Mouse (Mus musculus) MEL (cell line): ENCODE measurements around the gene Akt3. TPM values are rescaled to one million over a fixed set of nuclear protein-coding genes. Genes with fewer than 3 reads are reported as not detected.

Experiments
- DNase-seq: peaks from one replicate; pipeline ENCODE4 v3.0.0; 2011; ENCODE audit warnings: low read depth, low spot score
- H3K27ac ChIP-seq: 2 replicates; pipeline ENCODE4 v1.5.1; 2012; ENCODE audit warnings: low read depth, mild to moderate bottlenecking, control low read depth, low read length, moderate library complexity; ENCODE audit not compliant: control insufficient read depth
- H3K27me3 ChIP-seq, 2 experiments: fragments of 150-350 bp in 1 of 2; sonication (generic) in 1 of 2; 2 replicates each; pipeline ENCODE4 v1.6.1; 2012; ENCODE audit warnings: low read length in 2 of 2, mild to moderate bottlenecking in 2 of 2, improper control_type of control experiment in 1 of 2, moderate library complexity in 1 of 2; ENCODE audit not compliant: insufficient read depth in 2 of 2, control insufficient read depth in 1 of 2
- H3K36me3 ChIP-seq, 2 experiments: 2 replicates each; pipeline ENCODE4 v1.6.1; 2012 to 2014; ENCODE audit warnings: low read length in 2 of 2, improper control_type of control experiment in 1 of 2, inconsistent platforms in 1 of 2, mild to moderate bottlenecking in 1 of 2; ENCODE audit not compliant: insufficient read depth in 2 of 2, control insufficient read depth in 1 of 2
- H3K4me1 ChIP-seq, 2 experiments: fragments of 150-350 bp in 1 of 2; sonication (generic) in 1 of 2; 2 replicates each; pipeline ENCODE4 v1.6.1; 2012; ENCODE audit warnings: low read length in 2 of 2, improper control_type of control experiment in 1 of 2, mild to moderate bottlenecking in 1 of 2; ENCODE audit not compliant: insufficient read depth in 2 of 2, control insufficient read depth in 1 of 2
- H3K4me3 ChIP-seq, 2 experiments: fragments of 150-350 bp in 1 of 2; sonication (generic) in 1 of 2; 2 replicates each; pipeline ENCODE4 v1.5.1; 2012; ENCODE audit warnings: low read depth in 2 of 2, low read length in 2 of 2, mild to moderate bottlenecking in 2 of 2, moderate library complexity in 2 of 2, control low read depth in 1 of 2, improper control_type of control experiment in 1 of 2; ENCODE audit not compliant: control insufficient read depth in 1 of 2, insufficient read depth in 1 of 2
- H3K79me2 ChIP-seq: 2 replicates; pipeline ENCODE4 v1.6.1; 2012; ENCODE audit warnings: mild to moderate bottlenecking, low read length, moderate library complexity; ENCODE audit not compliant: control insufficient read depth, poor library complexity, insufficient read depth
- H3K9ac ChIP-seq: 2 replicates; pipeline ENCODE4 v1.6.1; 2012; ENCODE audit warnings: low read depth, mild to moderate bottlenecking, control low read depth, low read length, moderate library complexity; ENCODE audit not compliant: control insufficient read depth, poor library complexity, severe bottlenecking
- H3K9me3 ChIP-seq: fragments of 150-350 bp; sonication (generic); replicated peaks from 2 replicates; pipeline ENCODE4 v1.6.1; 2012; ENCODE audit warnings: mild to moderate bottlenecking, low read length, improper control_type of control experiment, moderate library complexity; ENCODE audit not compliant: insufficient read depth
- CHD1 ChIP-seq: IDR thresholded peaks from 2 replicates; pipeline ENCODE4 v1.6.1; 2012; ENCODE audit warnings: low read depth, mild to moderate bottlenecking, inconsistent platforms, low read length, improper control_type of control experiment
- CHD2 ChIP-seq: IDR thresholded peaks from 2 replicates; pipeline ENCODE4 v1.6.1; 2011; ENCODE audit warnings: low read length, improper control_type of control experiment
- ELF1 ChIP-seq: IDR thresholded peaks from 2 replicates; pipeline ENCODE4 v1.6.1; 2014; ENCODE audit warnings: low read depth, mild to moderate bottlenecking, inconsistent platforms, low read length, improper control_type of control experiment, moderate library complexity
- EP300 ChIP-seq, 2 experiments: IDR thresholded peaks; 2 replicates each; pipeline ENCODE4 v1.6.1; 2011; ENCODE audit warnings: improper control_type of control experiment in 2 of 2, low read length in 2 of 2, low read depth in 1 of 2, mild to moderate bottlenecking in 1 of 2
- GATA1 ChIP-seq: IDR thresholded peaks from 2 replicates; pipeline ENCODE4 v1.6.1; 2011; ENCODE audit warnings: low read depth, low read length, improper control_type of control experiment
- HCFC1 ChIP-seq: IDR thresholded peaks from 2 replicates; pipeline ENCODE4 v1.6.1; 2012; ENCODE audit warnings: low read depth, mild to moderate bottlenecking, inconsistent platforms, low read length, improper control_type of control experiment, moderate library complexity
- KAT2A ChIP-seq: conservative IDR thresholded peaks from 2 replicates; pipeline ENCODE4 v1.6.1; 2012; ENCODE audit warnings: low read depth, low read length, improper control_type of control experiment, inconsistent platforms
- MAX ChIP-seq: IDR thresholded peaks from 2 replicates; pipeline ENCODE4 v1.6.1; 2011; ENCODE audit warnings: low read length, improper control_type of control experiment
- MEF2A ChIP-seq: IDR thresholded peaks from 2 replicates; pipeline ENCODE4 v1.6.1; 2014; ENCODE audit warnings: low read depth, mild to moderate bottlenecking, inconsistent platforms, low read length, improper control_type of control experiment; ENCODE audit not compliant: poor library complexity, insufficient replicate concordance, severe bottlenecking; ENCODE audit errors: extremely low read depth
- MXI1 ChIP-seq: IDR thresholded peaks from 2 replicates; pipeline ENCODE4 v1.6.1; 2011; ENCODE audit warnings: mild to moderate bottlenecking, low read depth, low read length, improper control_type of control experiment
- MYC ChIP-seq: IDR thresholded peaks from 2 replicates; pipeline ENCODE4 v1.6.1; 2011; ENCODE audit warnings: low read depth, mild to moderate bottlenecking, low read length, improper control_type of control experiment, moderate library complexity
- POLR2A ChIP-seq, 2 experiments: IDR thresholded peaks; 2 replicates each; pipeline ENCODE4 v1.6.1; 2011 to 2012; ENCODE audit warnings: low read length in 2 of 2, mild to moderate bottlenecking in 2 of 2, control low read depth in 1 of 2, improper control_type of control experiment in 1 of 2, low read depth in 1 of 2, moderate library complexity in 1 of 2; ENCODE audit not compliant: control insufficient read depth in 1 of 2, insufficient read depth in 1 of 2, poor library complexity in 1 of 2
- TAL1 ChIP-seq: IDR thresholded peaks from 2 replicates; pipeline ENCODE4 v1.6.1; 2012; ENCODE audit warnings: mild to moderate bottlenecking, inconsistent platforms, low read length, moderate library complexity, mixed read lengths
- TBP ChIP-seq: IDR thresholded peaks from 2 replicates; pipeline ENCODE4 v1.8.0; 2011; ENCODE audit warnings: low read depth, low read length, improper control_type of control experiment
- TCF12 ChIP-seq: IDR thresholded peaks from 2 replicates; pipeline ENCODE4 v1.6.1; 2014; ENCODE audit warnings: low read depth, mild to moderate bottlenecking, inconsistent platforms, low read length, improper control_type of control experiment, moderate library complexity
- USF2 ChIP-seq, 2 experiments: IDR thresholded peaks; 2 replicates each; pipeline ENCODE4 v1.6.1; 2011 to 2012; ENCODE audit warnings: improper control_type of control experiment in 2 of 2, low read length in 2 of 2, borderline replicate concordance in 1 of 2, inconsistent platforms in 1 of 2, low read depth in 1 of 2, mild to moderate bottlenecking in 1 of 2; ENCODE audit not compliant: insufficient read depth in 1 of 2
- ZKSCAN1 ChIP-seq: IDR thresholded peaks from 2 replicates; pipeline ENCODE4 v1.6.1; 2012; ENCODE audit warnings: low read depth, mild to moderate bottlenecking, inconsistent platforms, low read length, improper control_type of control experiment, moderate library complexity
- ZNF384 ChIP-seq: IDR thresholded peaks from 2 replicates; pipeline ENCODE4 v1.6.1; 2012; ENCODE audit warnings: low read depth, mild to moderate bottlenecking, inconsistent platforms, low read length, improper control_type of control experiment
- polyA plus RNA-seq, 2 experiments: library from polyadenylated mRNA; stranded (reverse) in 1 of 2; unstranded in 1 of 2; fragments of >175 nt in 1 of 2; fragments of >200 nt in 1 of 2; gene quantifications; 2 replicates each; pipeline versions ENCODE4 v1.2.1 to v1.2.4; 2012; ENCODE audit warnings: low replicate concordance in 2 of 2, low read depth in 1 of 2; ENCODE audit not compliant: insufficient read length in 2 of 2, insufficient read depth in 1 of 2, missing spikeins in 1 of 2
- total RNA-seq: library from RNA; depleted of rRNA; stranded (reverse); fragments of 300-350 nt; gene quantifications from 2 replicates; pipeline ENCODE4 v1.2.3, GENCODE M21; 2012

Akt3 gene
- total and polyA plus RNA-seq, 3 experiments, result 3.5 to 6.2 TPM; not detected in 1

DNA sequence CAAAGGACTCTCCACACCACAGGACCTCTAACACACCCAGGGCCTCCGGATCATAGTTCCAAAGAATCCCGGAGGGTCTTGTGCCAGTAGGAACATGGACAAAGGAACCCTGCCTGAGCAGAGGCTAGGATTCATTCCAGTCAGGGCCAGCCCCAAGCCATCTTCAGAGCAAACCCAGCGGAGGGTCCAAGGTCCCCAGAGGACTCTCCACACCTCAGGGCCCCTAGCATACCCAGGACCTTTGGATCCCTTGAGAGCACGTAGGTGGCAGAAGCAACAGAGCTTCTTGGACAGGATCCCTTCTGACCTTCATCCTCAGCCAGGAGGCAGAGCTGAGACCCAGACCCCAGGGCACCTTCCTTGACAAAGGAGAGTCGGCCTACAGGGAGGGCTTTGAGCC is 167.5 kb downstream of the Akt3 start:
- H3K4me3 ChIP-seq, result no peak overlapping the region
- no peak overlapping the region for H3K27ac ChIP-seq
- no peak for DNase-seq
- no peaks in the 10 kb centered on the region for H3K79me2 ChIP-seq
- H3K27me3 ChIP-seq, result no peaks in the 10 kb centered on the region
- peaks cover 0 to 2% of the 10 kb centered on the region in 2 experiments; a peak in 2 of 4 replicates for H3K4me1 ChIP-seq
- H3K9me3 ChIP-seq, result no peaks in the 10 kb centered on the region
- no peak for TF ChIP-seq MYC
- no peak for TF ChIP-seq EP300 (IDR thresholded peaks at IDR 0.05; ENCODE audit: low read depth in 1 of 2, low read length in 2 of 2)
- no peak for TF ChIP-seq USF2 (IDR thresholded peaks at IDR 0.05; ENCODE audit: borderline replicate concordance in 1 of 2, insufficient read depth in 1 of 2, low read depth in 1 of 2, low read length in 2 of 2)
- no peak for TF ChIP-seq CHD1
- TF ChIP-seq CHD2, result no peak
- TF ChIP-seq MXI1, result no peak
- no peaks in the 10 kb centered on the region; a peak in 1 of 4 replicates for H3K36me3 ChIP-seq
- no peak overlapping the region for H3K9ac ChIP-seq

DNA sequence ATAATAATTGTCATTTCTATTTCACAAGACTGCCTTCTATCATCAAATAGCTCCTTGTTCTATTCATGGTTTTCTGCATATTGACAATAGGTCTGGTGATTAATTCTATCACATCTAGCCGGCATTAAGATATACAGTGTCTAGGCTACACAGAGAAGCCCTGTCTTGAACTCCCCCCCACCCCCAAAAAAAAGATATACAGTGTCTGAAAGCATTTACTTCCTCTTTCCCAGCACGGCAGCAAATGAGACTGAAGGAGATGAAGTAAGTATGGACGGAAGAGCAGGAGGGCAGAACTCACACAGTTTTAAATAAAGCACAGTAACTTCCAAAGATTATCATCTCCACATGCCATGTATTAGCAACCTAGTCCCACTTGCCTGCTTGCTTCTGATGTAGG is 168.5 kb downstream of the Akt3 start:
- TF ChIP-seq ELF1 (no peak), GATA1 (peak; percentile 28; the same call in 1 of the 2 replicates), POLR2A (IDR thresholded peaks at IDR 0.05; ENCODE audit: control insufficient read depth in 1 of 2, insufficient read depth in 1 of 2, low read depth in 1 of 2, low read length in 2 of 2, poor library complexity in 1 of 2) (no peak), ZKSCAN1 (no peak), ZNF384 (peak; percentile 56; the same call in 1 of the 2 replicates), MEF2A (no peak), KAT2A (no peak), TCF12 (no peak), MAX (no peak), TBP (no peak), HCFC1 (no peak), TAL1 (no peak)
- DNase-seq, result peak; percentile 88
- Histone ChIP-seq H3K36me3 (no peaks in the 10 kb centered on the region; a peak in 1 of 4 replicates), H3K4me3 (peak overlapping the region in 1 of 2 experiments; percentile 15; a peak in 2 of 4 replicates), H3K79me2 (no peaks in the 10 kb centered on the region), H3K27ac (peak overlapping the region; percentile 69), H3K9me3 (no peaks in the 10 kb centered on the region), H3K27me3 (no peaks in the 10 kb centered on the region), H3K4me1 (peaks cover 0 to 2% of the 10 kb centered on the region in 2 experiments; a peak in 2 of 4 replicates), H3K9ac (peak overlapping the region; percentile 48)
